Mouse (Mus musculus): Measurements from ENCODE around the gene Trappc13.
A peak's percentile ranks its signal among the peaks of the same experiment; 100 is the strongest.
"Not testable (repeated sequence)": the region's sequence is repeated elsewhere in the genome, so short reads cannot be mapped to it uniquely, and the experiment has no call there.

The Trappc13 gene

DNA sequence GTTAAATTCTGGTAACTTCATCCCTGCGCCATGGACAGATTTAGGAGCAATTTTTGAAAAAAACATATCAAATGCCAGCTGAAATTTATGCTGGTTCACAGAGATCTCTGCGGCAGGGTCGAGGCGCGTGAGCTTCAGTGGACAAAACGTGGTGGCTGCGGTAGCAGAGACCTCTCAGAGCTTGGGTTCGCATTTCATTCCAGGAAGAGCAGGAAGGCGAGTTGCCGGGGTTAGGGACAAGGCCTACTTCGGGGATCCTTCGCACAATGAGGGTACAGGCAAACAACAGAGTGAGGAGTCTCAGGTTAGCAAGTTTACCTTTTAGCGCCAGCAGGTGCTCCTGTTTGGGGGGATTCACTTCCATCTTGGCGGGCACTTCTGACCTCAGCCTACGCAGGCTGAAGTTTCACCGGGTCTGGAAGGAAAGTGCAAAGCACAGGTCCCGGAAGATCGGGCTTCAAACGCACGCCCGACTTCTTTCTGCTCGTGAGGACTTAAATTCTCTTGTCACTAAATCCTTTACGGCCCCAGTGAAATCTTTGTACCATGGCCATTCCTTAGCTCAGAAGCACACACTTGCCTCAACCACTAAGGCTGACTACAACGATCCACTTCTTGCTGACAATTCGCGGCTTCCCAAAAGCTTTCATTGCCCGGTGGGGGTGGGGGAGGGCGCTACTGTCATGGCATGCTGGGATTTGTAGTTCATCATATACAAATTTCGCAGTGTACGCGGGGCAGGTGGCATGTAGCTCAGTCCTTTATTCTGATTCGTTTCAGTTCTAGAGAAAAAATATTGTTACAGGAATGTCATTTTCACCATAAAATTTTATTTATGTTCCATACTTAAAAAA, at the start of gene Trappc13:
Gene Trappc13 (minus strand): TSS at position 674 of the 854 bp plus-strand sequence.
- no peak for DNase-seq (ENCODE audit: low read depth, low spot score)

DNA sequence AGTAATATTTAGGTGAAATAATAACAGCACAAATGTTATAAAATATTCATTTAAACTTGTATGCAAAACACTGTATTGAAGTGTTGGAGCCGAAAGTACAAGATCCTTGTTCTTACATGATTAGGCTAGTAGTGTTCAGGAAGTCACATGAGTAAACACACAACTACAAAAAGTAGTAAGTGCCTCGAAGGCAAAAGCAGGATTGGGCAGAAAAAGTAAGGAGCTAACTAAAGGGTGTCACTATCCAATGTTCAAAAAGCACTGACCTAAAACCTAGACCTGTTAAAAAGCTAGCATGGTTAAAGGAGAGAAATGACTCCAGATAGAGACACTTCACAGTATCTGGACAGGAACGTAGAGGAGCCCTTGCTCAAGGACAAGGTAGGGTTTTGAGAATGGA, 49.2 kb upstream of the Trappc13 start:
- DNase-seq (ENCODE audit: low read depth, low spot score), result peak; percentile 25

DNA sequence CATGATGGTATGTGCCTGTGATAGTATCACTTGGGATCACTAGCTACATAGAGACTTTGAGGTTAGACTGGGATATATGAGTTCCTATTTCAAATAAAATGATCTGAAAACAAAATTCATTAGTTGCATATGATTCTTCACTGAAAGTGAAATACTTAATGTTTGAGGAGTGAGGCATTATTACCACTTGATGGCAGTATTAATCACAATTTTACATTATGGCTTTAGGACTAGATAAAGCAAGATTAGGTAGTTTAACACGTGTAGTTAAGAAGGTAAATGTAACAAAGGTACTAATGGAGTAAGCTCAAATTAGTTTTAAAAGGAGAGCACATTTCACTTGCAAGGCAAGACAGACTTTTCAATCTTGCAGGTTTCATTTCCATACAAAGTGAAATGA, 26.0 kb upstream of the Trappc13 start:
- DNase-seq (ENCODE audit: low read depth, low spot score), result no peak

DNA sequence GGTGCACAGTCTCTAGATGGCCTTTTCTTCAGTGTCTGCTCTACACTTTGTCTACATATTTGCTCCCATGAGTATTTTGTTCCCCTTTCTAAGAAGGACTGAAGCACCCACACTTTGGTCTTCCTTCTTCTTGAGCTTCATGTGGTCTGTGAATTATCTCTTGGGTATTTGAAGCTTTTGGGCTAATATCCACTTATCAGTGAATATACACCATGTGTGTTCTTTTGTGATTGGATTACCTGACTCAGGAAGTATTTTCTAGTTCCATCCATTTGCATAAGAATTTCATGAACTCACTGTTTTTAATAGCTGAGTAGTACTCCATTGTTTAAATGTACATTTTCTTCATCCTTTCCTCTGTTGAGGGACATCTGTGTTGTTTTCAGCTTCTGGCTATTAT, 17.6 kb upstream of the Trappc13 start:
- not testable (repeated sequence) for DNase-seq (ENCODE audit: low read depth, low spot score)

DNA sequence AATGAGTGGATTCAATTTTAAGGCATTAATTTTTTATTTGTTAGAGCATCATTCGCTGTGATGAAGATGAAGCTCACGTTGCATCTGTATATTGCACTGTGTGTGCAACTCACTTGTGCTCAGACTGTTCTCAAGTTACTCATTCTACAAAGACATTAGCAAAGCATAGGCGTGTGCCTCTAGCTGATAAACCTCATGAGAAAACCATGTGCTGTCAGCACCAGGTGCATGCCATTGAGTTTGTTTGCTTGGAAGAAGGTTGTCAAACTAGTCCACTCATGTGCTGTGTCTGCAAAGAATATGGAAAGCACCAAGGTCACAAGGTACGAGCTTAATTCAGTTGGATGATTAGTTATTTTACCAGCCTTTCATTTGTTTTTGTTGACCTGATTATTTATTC, 9.1 kb upstream of the Trappc13 start:
- no peak for DNase-seq (ENCODE audit: low read depth, low spot score)

DNA sequence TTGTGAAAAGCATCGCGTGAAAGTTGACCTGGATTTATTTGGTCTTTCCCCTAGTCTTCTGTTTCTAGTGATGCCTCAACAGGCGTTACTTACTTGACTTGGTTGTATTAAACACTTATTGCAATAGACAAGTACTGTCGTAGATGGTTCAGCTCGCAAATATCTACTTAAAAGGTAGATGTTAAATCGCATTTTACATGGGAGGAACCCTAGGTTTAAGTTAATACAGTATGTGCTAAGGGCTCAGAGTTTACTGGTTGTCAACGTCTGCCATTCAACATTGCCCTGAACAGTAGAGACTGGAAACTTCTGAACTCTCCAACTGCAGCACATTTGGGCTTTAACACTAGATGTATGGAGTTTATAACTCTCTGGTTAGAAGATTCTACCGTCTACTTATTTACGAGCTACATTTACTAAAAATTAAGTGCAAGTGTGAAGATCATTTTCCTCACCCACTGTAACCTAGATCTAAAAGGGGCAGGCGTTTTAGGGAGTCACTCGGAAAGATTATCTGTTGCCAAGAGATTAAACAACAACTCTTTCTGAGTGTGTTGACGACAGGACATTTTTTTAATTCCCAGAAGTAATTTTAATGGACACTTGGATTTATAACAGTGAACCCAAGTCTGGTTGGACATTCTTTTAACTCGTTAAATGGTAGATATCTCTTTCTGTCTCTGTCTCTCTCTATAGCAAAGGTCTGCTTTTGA, 1.1 kb upstream of the Trappc13 start:
- DNase-seq (ENCODE audit: low read depth, low spot score), result peak; percentile 46

DNA sequence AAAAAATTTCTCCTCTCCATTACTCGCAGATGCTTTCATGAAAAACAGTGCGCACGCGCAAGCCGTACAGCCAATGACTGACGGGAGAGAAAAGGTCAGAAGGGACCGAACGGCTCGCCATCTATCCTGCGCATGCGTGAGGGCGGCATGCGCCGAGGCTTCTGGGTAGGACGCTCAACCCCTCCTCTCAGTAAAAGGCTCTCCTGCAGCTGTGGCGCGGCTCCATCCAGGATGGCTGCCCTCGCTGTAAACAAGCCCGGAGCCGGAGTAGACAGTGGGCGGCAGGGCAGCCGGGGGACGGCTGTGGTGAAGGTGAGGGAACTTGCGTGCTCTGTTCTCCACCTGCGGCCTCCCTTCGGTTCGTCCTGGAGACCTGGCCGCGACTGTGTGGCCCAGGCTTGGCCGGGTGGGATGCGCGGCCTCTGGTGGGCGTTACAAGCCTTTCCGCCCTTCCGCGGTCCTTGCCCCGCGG, 417 bp upstream of the Trappc13 start, which contains the start of gene Trim23:
Gene Trim23 (plus strand): TSS at position 148 of the 472 bp plus-strand sequence.
- peak; percentile 99 for DNase-seq (ENCODE audit: low read depth, low spot score)

DNA sequence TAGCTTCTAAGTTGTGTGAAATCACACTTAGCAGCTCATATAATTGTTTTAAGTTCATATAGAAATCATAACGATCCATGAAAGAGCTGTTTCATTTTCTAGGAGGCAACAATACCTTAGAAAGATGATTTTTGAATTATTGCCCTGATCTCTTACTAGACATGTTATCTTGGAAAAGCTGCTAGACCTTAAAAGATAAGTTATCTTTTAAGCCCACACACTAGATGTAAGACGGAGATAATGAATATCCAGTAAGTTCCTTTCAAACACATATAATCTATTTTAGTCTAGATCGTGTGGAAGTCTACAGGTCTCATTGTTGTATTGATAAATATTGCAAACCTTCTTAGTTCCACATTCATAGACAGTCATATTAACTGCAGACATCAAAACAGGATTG, 1.4 kb downstream of the Trappc13 start:
- DNase-seq (ENCODE audit: low read depth, low spot score), result no peak

DNA sequence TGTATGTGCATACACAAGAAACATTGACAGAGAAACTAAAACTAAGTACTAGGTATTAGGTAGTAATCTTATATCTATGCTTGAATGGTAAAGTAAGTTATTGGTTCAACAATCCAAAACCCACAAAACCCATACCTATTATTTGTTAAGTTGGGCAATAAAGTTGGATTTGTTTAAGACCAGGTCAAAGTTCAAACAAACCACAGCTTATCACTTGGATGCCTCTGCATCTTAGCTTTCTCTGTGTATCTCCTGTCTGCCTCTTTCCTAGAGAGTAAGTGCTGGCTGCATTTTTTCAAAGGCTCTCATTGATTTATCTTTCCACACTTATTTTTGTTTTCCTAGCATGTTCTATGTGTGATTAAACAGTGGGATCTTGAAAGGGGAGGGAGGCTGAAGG, 5.8 kb downstream of the Trappc13 start:
- no peak for DNase-seq (ENCODE audit: low read depth, low spot score)

DNA sequence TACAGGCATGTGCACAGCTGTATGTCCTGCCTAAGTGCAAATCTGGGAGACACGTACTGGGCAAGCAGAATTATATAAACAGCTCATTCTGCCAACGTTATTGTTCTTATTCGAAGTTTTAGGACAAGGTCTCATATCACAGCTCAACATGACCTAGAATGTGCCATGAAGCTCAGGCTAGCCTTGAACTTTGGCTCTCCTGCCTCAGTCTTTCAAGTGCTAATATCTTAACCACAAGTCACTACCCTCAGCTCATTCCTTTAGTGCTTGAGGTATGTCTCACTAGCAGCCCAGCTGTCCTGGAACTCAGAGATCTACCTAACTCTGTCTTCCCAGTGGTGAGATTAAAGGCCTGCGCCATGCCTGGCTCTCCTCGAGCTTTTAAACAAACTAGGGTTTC, 6.6 kb downstream of the Trappc13 start:
- no peak for DNase-seq (ENCODE audit: low read depth, low spot score)

DNA sequence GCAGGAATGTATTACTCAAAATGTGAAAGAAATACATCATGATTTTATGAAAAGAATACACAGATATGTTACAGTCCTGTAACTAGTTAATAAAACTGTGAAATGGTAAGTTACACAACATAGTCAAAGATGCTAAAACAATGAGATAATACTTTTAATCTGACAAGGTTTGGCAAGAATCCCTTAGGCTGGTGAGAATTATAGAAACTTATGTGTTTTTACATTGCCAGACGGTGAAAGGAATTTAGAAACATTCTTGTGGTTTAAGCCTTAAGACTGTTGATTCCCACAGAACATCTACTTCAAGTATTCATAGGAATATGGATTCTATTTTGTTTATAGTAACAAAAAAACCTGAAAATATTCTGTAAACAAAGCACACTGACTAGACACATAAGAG, 22.6 kb downstream of the Trappc13 start:
- DNase-seq (ENCODE audit: low read depth, low spot score), result no peak

DNA sequence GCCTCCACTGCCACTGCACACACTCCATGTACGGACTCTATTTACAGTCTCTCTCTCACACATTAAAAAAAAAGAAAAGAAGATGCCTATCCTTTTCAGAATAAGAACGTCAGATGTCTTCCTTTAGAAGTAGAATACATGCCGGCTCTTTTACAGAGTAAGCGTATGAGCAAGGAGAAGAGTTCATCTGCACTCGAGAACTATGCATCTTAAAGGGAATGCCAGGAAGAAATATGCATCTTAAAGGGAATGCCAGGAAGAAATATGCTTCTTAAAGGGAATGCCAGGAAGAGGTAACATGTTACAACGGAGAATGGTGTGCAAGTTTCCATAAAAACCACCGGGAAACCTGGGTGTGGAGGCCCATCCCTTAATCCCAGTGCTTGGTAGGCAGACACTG, 23.2 kb downstream of the Trappc13 start:
- DNase-seq (ENCODE audit: low read depth, low spot score), result no peak

DNA sequence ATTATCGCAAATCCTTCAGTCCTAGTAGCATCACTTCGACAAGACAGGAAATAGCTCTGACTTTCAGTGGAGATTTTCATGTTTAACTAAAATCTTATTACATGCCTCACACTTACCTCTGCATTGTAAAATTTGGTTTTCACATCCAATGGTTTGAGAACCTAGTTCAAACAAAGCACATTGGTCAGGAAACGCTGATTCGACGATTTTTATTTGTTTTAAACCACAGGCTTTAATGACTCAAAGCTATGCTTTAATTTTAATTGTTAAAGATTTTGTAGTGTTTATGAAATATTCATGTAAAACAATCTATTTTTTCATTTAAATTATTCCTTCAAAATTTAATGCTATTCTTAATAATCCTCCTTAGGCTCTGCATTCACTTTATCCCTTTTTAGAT, 24.1 kb downstream of the Trappc13 start:
- DNase-seq (ENCODE audit: low read depth, low spot score), result no peak

DNA sequence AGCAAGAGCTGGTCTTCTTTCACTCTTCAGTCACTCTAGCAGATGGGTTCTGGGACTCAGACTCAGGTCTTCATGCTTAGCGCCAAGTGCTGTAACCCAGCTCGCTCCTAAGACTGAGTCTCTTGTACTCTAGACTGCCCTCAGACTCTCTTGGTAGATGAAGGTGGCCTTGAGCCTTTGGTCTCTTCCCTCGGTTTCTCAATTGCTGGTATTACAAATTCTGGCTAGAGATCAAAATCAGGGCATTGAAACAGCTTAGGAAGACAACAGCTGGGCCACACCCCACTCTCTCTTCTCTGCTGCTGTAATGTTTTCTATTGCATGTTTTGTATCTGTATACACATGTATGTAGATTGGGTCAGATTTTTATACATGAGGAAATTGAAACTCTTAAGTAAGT, 32.6 kb downstream of the Trappc13 start:
- no peak for DNase-seq (ENCODE audit: low read depth, low spot score)

DNA sequence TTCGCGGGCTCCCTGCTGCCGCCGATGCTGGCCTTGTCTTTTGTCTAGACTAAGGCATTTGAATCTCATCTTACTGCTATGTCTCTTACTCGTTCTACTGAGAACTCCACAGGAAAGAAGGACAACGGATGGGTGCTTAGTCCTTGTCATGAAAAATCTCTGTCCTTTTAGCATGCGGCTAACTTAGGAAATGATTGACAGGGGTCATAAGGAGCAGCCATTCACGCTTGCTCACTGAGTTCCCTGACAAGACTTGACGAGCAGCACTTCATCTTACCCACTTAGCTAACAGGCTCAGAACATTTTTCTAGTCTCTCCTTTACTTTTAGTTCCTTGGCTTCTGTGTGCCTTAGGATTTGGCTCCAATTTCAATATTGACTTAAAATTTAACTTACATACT, 33.4 kb downstream of the Trappc13 start:
- DNase-seq (ENCODE audit: low read depth, low spot score), result no peak

DNA sequence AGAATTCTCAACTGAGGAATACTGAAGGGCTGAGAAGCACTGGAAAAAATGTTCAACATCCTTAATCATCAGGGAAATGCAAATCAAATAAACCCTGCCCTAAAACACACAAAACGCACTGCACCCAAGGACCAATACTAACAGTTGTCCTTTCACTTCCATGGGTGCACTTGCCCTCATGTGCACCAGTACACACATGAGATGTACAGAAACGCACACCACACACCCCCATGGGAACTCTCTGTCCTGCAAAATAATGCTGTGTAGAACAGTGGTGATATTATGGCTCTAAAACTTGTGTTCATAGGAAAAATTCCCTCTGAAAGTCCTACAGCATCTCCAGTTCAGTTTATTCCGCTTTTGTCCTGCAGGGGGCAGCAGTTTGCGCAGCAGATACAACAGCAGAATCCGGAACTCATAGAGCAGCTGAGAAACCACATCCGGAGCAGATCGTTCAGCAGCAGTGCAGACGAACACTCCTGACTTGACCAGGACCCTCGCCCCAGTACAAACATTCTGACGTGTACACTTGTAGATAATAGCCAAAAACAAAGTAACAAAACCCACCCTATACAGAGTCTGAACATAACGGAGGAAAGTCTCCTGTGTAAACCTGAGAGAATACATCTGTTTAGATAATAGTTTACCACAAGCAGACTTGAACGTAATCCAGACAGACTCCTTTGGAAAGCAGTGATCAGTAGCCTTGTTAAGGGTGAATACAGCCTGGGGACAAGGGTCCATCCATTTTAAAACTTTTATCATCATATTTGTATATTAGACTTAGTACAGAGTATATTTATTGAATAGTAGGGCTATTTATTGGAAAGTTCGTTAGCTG, 38.7 kb downstream of the Trappc13 start:
- peak; percentile 62 for DNase-seq (ENCODE audit: low read depth, low spot score)

DNA sequence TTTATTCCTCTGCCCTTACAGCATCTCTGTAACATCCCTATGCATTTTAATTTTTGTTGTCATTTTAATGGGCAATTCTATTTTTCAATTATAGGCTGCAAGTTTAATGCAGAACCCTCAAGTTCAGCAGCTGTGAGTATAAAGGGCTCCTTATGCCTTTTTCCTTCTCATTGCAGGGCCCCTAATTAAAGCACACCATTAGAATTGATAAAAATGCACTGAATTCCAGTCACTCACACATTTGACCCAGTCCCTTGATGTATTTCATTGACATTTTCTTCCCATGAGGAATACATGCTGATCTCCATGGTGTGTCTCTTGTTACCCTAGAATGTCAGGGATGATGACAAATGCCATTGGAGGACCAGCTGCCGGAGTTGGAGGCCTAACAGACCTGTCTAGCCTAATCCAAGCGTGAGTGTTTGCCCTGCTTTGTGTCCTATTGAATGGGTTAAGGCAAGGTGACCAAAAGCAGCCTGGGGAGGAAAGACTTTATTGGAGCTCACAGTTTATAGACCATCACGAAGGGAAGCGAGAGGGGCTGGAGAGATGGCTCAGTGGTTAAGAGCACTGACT, 43.7 kb downstream of the Trappc13 start:
- DNase-seq (ENCODE audit: low read depth, low spot score), result no peak

DNA sequence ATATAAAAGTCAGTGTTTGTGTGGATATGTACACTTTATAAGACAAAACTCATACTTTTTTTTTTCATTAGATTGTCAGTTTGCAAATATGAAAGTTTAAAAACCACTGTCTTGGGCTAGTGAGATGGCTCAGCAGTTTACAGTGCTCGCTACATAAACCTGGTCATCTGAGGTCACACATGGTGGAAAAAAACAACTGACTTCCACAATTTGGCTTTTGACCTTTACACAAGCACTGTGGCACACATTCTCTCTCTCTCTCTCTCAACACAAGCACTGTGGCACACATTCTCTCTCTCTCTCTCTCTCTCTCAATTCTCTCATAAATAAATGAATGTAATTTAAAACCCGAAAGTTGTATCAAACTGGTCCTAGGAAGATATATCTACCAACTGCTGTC, 45.7 kb downstream of the Trappc13 start:
- DNase-seq (ENCODE audit: low read depth, low spot score), result no peak

DNA sequence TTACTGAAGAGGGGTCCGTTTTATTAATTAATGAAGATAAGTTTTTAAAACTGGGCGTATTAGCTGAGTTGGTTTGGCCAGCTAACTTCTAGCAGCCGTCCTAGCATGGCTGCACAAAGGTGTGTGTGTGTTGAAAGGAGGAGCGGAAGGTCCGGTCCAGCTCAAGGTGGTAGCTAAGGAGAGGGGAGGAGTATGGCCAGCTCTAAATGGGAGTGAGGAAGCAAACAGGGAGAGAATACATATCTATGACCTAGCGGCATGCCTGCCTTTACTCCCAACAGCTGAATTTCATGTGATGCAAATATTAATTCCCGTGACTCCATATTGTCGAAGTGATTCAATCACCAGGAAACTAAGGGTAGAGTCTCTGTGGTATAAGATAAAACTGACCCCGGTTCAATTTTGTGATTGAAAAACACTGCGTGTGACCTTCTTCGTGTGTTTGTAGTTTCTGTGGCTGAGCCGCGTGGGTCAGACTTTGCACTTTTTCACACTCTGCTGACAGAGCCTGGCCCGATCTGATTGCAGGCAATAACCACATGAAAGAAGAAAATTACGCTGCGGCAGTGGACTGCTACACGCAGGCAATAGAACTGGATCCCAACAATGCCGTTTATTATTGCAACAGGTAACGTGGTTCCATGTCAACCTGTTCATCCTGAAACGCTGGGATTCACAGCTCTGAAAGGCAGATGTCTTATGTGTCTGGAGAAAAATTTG, 54.4 kb downstream of the Trappc13 start:
- DNase-seq (ENCODE audit: low read depth, low spot score), result no peak

DNA sequence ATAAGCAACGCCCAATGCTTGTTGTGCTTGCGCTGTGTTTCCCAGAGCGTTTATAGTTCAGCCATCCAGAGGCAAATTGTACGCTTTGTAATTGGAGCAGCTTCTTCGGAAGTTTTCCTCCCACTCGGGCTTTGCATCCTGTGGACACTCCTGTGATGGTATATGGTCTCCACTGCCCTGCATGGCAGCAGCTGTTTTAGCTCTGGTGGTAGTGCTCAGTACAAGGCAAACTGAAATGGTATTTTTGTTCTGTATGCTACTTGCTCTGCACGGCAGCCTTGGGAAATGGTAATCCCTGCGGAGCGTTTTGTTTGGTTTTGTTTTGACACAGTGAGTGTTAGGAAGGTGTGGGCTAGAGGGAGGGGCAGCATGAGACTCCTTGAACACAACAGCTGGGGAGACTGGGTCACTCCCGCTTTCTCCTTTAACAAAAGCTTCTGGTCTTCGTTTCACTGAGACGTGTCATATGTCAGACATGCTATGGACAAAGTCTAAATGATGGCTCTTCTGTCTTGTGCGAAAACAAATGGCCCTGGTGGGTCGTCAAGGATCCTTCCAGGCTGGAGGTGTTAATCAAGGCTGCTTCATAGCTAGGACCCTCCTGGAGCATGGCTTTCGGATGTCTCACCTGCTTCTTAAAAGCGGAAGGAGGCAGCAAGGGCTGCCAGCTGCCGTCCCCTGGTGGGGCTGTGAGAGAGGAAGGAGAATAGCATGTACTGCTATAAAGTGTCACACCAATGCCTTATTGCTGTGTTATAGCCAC, 56.0 kb downstream of the Trappc13 start:
- no peak for DNase-seq (ENCODE audit: low read depth, low spot score)

Data from c-Kit-negative CD71-positive TER-119-positive erythroid progenitor cells, embryonic 14.5 days (primary cell).